Mouse (Mus musculus) midbrain, embryonic 10.5 days (tissue): ENCODE measurements at regions not wholly inside any gene's neighbourhood (a gene's known extent, or its start where the extent isn't known, plus 50 kb on each side); places are given as distances from the start of the nearest gene placed in this dataset.

Experiments used
- DNase-seq: peaks from one replicate; pipeline ENCODE4 v3.0.0-alpha.2; 2017; ENCODE audit warnings: low spot score
- H3K27ac ChIP-seq: fragments of 300-500 bp; sonication (generic); replicated peaks from 2 replicates; pipeline ENCODE4 v1.5.1; 2016; ENCODE audit warnings: mild to moderate bottlenecking
- H3K27me3 ChIP-seq: fragments of 300-500 bp; sonication (generic); 2 replicates; pipeline ENCODE4 v1.6.1; 2016; ENCODE audit warnings: low read depth, mild to moderate bottlenecking; ENCODE audit not compliant: poor library complexity, severe bottlenecking
- H3K36me3 ChIP-seq: fragments of 300-500 bp; sonication (generic); 2 replicates; pipeline ENCODE4 v1.6.1; 2016; ENCODE audit warnings: mild to moderate bottlenecking, moderate library complexity
- H3K4me1 ChIP-seq: fragments of 300-500 bp; sonication (generic); 2 replicates; pipeline ENCODE4 v1.6.1; 2016
- H3K4me3 ChIP-seq: fragments of 300-500 bp; sonication (generic); 2 replicates; pipeline ENCODE4 v1.5.1; 2016; ENCODE audit warnings: mild to moderate bottlenecking, moderate library complexity
- H3K9me3 ChIP-seq: fragments of 300-500 bp; sonication (generic); replicated peaks from 2 replicates; pipeline ENCODE4 v1.6.1; 2016; ENCODE audit warnings: mild to moderate bottlenecking
- WGBS: fragments of 180-500 bp; shearing (Covaris S2); methylation state at CpG from one replicate; pipeline ENCODE4 v1.1.7; 2016; 5-methylcytosine and 5-hydroxymethylcytosine counted together

DNA sequence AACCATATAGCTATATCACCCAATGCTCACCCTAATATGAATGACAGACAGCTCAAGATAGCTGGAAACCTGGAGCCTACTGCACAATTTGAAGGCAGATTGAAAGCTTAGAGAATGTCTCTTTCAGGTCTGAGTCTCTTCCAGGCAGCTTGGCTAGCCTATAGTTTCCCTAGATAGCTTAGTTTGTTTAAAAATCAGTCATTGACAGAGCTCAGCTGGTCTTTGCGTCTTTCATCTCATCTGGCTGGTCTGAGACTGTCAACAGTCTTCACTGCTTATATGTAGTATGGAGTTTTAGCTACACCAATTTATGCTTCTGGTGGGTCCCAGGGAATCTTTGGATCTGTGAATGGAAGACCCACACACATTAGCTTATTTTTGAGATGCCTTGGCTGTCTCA, 188.4 kb upstream of the Sall1 start:
- 91% methylated on average over 1 of the region's 1 CpGs for WGBS
- 0 out of 2 replicates have a peak, but pooled peaks cover 3% of the 10 kb centered on the region for H3K4me1 ChIP-seq
- H3K27me3 ChIP-seq: no peaks in the 10 kb centered on the region
- no peak overlapping the region for H3K27ac ChIP-seq
- H3K36me3 ChIP-seq: no peaks in the 10 kb centered on the region
- no peak overlapping the region for H3K4me3 ChIP-seq
- no peaks in the 10 kb centered on the region for H3K9me3 ChIP-seq
- no peak for DNase-seq

- no peak for DNase-seq
- Histone ChIP-seq H3K4me3 (no peak overlapping the region), H3K36me3 (no peaks in the 10 kb centered on the region), H3K9me3 (no peaks in the 10 kb centered on the region), H3K27ac (0 out of 2 replicates have a peak overlapping the region, but pooled peaks have one; percentile 13), H3K4me1 (0 out of 2 replicates have a peak, but pooled peaks cover 3% of the 10 kb centered on the region), H3K27me3 (no peaks in the 10 kb centered on the region)
- WGBS: 84% methylated on average over 3 of the region's 3 CpGs
Measured at GRCm38 (mm10) chr8:89229144-89229543, 185.2 kb upstream of the Sall1 start.

- H3K9me3 ChIP-seq: no peaks in the 10 kb centered on the region
- H3K36me3 ChIP-seq: no peaks in the 10 kb centered on the region
- no peaks in the 10 kb centered on the region for H3K4me1 ChIP-seq
- H3K27ac ChIP-seq: no peak overlapping the region
- no peaks in the 10 kb centered on the region for H3K27me3 ChIP-seq
- 86% methylated on average over 7 of the region's 7 CpGs for WGBS
- DNase-seq: no peak
- H3K4me3 ChIP-seq: no peak overlapping the region
Measured at GRCm38 (mm10) chr8:89220870-89221269, 176.9 kb upstream of the Sall1 start.

- H3K4me3 ChIP-seq: no peak overlapping the region
- H3K9me3 ChIP-seq: no peaks in the 10 kb centered on the region
- H3K4me1 ChIP-seq: no peaks in the 10 kb centered on the region
- no peak overlapping the region for H3K27ac ChIP-seq
- no peaks in the 10 kb centered on the region for H3K27me3 ChIP-seq
- no peak for DNase-seq
- H3K36me3 ChIP-seq: no peaks in the 10 kb centered on the region
- WGBS: 93% methylated on average over 2 of the region's 2 CpGs
Measured at GRCm38 (mm10) chr8:89220381-89220780, 176.4 kb upstream of the Sall1 start.

DNA sequence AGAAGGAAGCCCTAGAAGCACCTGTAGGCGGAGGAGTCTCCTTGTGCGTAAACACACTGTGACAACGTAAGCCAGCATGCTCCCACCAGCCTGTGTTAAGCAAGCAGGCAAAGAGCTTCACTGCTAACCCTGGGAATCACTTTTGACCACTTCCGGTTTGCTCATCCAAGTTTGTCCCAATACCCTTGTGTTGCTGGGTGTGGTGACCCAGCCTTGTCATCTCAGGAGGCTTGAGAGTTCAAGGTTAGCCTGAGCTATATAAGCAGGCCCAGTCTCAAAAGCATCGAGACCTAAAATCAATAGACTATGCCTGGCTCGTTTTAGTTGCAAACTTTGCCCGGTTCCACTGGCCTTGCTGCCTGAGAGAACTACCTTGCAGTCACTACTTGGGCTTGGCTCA, 175.2 kb upstream of the Sall1 start:
- Histone ChIP-seq H3K36me3 (no peaks in the 10 kb centered on the region), H3K27ac (no peak overlapping the region), H3K4me1 (no peaks in the 10 kb centered on the region), H3K27me3 (no peaks in the 10 kb centered on the region), H3K9me3 (no peaks in the 10 kb centered on the region), H3K4me3 (no peak overlapping the region)
- DNase-seq: no peak
- WGBS: 91% methylated on average over 7 of the region's 7 CpGs

GRCm38 (mm10) chr8:89217689-89218088, 173.7 kb upstream of the Sall1 start:
- Histone ChIP-seq H3K4me1 (no peaks in the 10 kb centered on the region), H3K9me3 (no peaks in the 10 kb centered on the region), H3K27me3 (no peaks in the 10 kb centered on the region), H3K27ac (no peak overlapping the region), H3K36me3 (no peaks in the 10 kb centered on the region), H3K4me3 (no peak overlapping the region)
- DNase-seq: no peak
- WGBS: 88% methylated on average over 2 of the region's 2 CpGs

DNA sequence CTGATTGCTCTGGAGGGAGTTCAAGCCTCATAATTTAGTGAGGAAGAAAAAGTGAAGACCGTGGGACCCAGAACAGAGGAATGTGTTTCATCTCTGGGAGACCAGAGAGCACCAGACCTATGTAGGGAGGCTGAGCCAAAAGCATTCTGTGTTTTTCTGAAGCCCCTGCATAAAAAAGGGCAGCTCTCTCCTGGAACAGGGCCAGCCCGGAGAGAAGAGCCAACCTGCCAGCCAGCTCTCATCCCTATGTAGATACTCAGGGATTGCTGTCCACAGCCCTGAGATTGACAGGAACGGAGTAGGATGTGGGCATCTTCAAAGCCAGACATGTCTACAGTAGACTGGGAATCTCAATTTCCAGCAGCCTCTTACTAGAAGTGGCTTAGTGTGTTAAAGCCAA, 168.0 kb upstream of the Sall1 start:
- no peaks in the 10 kb centered on the region for H3K36me3 ChIP-seq
- H3K4me3 ChIP-seq: no peak overlapping the region
- 85% methylated on average over 3 of the region's 3 CpGs for WGBS
- no peak overlapping the region for H3K27ac ChIP-seq
- H3K4me1 ChIP-seq: no peaks in the 10 kb centered on the region
- DNase-seq: no peak
- no peaks in the 10 kb centered on the region for H3K9me3 ChIP-seq
- no peaks in the 10 kb centered on the region for H3K27me3 ChIP-seq

GRCm38 (mm10) chr8:89210684-89211083, 166.7 kb upstream of the Sall1 start:
- whole genome bisulfite sequencing: 68% methylated on average over 1 of the region's 1 CpGs
- Histone ChIP-seq H3K36me3 (no peaks in the 10 kb centered on the region), H3K27ac (no peak overlapping the region), H3K4me3 (no peak overlapping the region), H3K9me3 (no peaks in the 10 kb centered on the region), H3K4me1 (no peaks in the 10 kb centered on the region), H3K27me3 (no peaks in the 10 kb centered on the region)
- DNase-seq: no peak

- H3K4me1 ChIP-seq: no peaks in the 10 kb centered on the region
- H3K4me3 ChIP-seq: no peak overlapping the region
- no peaks in the 10 kb centered on the region for H3K27me3 ChIP-seq
- no peaks in the 10 kb centered on the region for H3K9me3 ChIP-seq
- no peak for DNase-seq
- H3K27ac ChIP-seq: no peak overlapping the region
- H3K36me3 ChIP-seq: no peaks in the 10 kb centered on the region
- 83% methylated on average over 2 of the region's 2 CpGs for WGBS
Measured at GRCm38 (mm10) chr8:89207891-89208290, 163.9 kb upstream of the Sall1 start.

GRCm38 (mm10) chr8:89202484-89203096, 158.6 kb upstream of the Sall1 start:
- 82% methylated on average over 5 of the region's 5 CpGs for WGBS

GRCm38 (mm10) chr8:89200301-89200700, 156.3 kb upstream of the Sall1 start:
- DNase-seq: no peak
- Histone ChIP-seq H3K4me1 (no peaks in the 10 kb centered on the region), H3K27me3 (no peaks in the 10 kb centered on the region), H3K9me3 (no peaks in the 10 kb centered on the region), H3K27ac (no peak overlapping the region), H3K36me3 (no peaks in the 10 kb centered on the region), H3K4me3 (no peak overlapping the region)
- WGBS: 85% methylated on average over 2 of the region's 2 CpGs

More at GRCm38 (mm10) chr8:89202484-89203096, 158.6 kb upstream of the Sall1 start:
- no peaks in the 10 kb centered on the region for H3K36me3 ChIP-seq
- DNase-seq: no peak
- H3K27ac ChIP-seq: no peak overlapping the region
- no peak overlapping the region for H3K4me3 ChIP-seq
- H3K27me3 ChIP-seq: no peaks in the 10 kb centered on the region
- H3K9me3 ChIP-seq: no peaks in the 10 kb centered on the region
- H3K4me1 ChIP-seq: no peaks in the 10 kb centered on the region

- Histone ChIP-seq H3K9me3 (no peaks in the 10 kb centered on the region), H3K27me3 (no peaks in the 10 kb centered on the region), H3K4me1 (no peaks in the 10 kb centered on the region; the same call in 1 of the 2 replicates), H3K36me3 (no peaks in the 10 kb centered on the region), H3K27ac (no peak overlapping the region), H3K4me3 (no peak overlapping the region)
- 69% methylated on average over 17 of the region's 17 CpGs for WGBS
- DNase-seq: no peak
Measured at GRCm38 (mm10) chr8:89185314-89185713, 141.4 kb upstream of the Sall1 start.

DNA sequence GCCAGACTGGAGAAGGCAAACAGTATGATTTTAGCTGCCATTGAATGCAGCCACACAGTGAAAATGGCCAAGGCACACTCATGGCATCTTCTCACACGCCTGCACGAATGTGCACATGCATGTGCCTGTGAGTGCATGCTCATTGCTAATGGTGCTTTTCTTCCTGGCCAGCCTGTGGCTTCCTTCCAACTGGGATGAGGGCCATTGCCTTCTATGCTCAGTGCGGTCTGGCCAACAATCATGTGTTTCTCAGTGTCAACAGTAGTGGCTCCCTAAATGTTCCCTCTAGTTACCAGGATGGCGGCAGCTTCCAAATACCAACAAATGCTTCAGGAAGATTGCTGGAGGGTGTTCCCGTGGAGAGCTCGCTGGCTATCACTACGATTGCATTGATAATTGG, 131.7 kb upstream of the Sall1 start:
- no peak for DNase-seq
- H3K4me3 ChIP-seq: no peak overlapping the region
- H3K36me3 ChIP-seq: no peaks in the 10 kb centered on the region
- no peaks in the 10 kb centered on the region for H3K9me3 ChIP-seq
- no peaks in the 10 kb centered on the region; the same call in 1 of the 2 replicates for H3K27me3 ChIP-seq
- H3K4me1 ChIP-seq: no peaks in the 10 kb centered on the region
- 92% methylated on average over 7 of the region's 7 CpGs for WGBS
- no peak overlapping the region for H3K27ac ChIP-seq

GRCm38 (mm10) chr8:89171561-89171960, 127.6 kb upstream of the Sall1 start:
- Histone ChIP-seq H3K36me3 (no peaks in the 10 kb centered on the region), H3K4me1 (peaks cover 16% of the 10 kb centered on the region), H3K27ac (no peak overlapping the region), H3K4me3 (no peak overlapping the region), H3K9me3 (no peaks in the 10 kb centered on the region), H3K27me3 (no peaks in the 10 kb centered on the region; the same call in 1 of the 2 replicates)
- 89% methylated on average over 5 of the region's 5 CpGs for WGBS
- DNase-seq: no peak
